Mouse (Mus musculus) activated CD4-positive, CD25-positive, alpha-beta regulatory T cell, adult 4 months (primary cell): ENCODE results near the gene Gabarapl1. TPM values are rescaled to one million over a fixed set of nuclear protein-coding genes. Genes with fewer than 3 reads are reported as not detected.

Experiments used
- ATAC-seq: one replicate; pipeline ENCODE4 v1.8.0; 2017
- polyA plus RNA-seq, 2 experiments: library from polyadenylated mRNA; unstranded; fragments of 100-300 nt; shearing (Covaris generic); gene quantifications; one replicate each; pipeline ENCODE4 v1.2.1; 2017

Gene Gabarapl1
- polyA plus RNA-seq, 2 experiments from 2014 or later, result 4.5 to 8.8 TPM

GRCm38 (mm10) chr6:129538555-129538954 lies 5.6 kb downstream of the Gabarapl1 start:
- ATAC-seq, result no peak

DNA sequence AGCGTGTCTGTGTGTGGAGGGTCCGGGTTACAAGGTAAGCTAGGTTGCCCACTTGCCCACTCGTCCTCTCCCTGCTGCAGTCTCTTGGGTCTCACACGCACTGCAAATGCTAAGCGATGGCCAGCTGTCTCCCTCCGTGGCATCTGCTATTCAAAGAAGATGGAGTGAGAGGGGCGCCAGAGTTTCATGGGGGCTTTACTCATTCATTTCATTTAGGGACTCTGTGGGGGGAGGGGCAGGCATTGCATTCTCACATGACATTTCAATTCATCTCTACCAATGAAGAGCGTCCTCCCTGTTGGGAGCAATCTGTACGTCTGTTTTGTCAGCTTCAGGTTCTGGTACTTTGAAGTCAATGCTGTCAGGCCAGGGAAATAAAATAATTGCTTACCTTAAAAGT lies 9.0 kb downstream of the Gabarapl1 start:
- no peak for ATAC-seq

DNA sequence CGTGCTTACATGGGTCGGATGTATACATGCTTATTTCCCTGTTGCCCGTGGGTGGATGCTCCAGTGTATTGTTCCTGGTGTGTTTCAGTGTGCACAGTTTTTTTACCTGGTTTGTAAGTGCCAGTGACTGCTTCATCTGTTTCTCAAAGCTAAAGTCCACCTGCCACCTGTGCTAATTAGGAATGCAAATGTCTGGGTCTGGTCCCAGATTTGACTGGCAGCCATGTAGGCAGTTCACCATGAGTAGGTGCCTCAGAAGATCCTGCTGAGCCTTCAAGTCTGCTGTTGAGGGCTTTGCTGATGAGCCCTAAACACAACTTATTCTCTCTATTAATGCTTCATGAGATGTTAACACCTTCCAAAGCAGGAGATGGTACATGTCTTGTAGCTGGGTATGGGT lies 9.6 kb downstream of the Gabarapl1 start:
- no peak for ATAC-seq

- ATAC-seq, result peak; percentile 77
Measured at GRCm38 (mm10) chr6:129543709-129544606, 11.0 kb downstream of the Gabarapl1 start.

- no peak for ATAC-seq
Measured at GRCm38 (mm10) chr6:129547277-129547676, 14.3 kb downstream of the Gabarapl1 start.

DNA sequence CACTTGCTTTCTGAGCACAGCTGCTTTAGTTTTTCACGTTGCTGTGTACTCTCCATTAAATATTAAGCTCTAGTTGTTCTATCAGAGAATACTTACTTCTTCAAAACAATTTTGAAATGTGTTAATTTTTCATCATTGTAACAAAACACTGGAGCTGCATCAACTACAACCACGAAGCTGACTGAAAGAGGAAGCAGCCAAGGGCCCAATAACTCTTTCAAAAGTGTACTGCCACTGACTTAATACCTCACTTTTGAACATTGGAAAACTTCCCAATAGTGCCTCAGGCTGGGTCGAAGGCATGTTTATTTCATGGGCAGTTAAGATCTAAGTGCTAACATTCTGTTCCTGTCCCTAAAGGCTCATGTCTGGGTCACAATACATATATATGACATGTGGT lies 15.0 kb downstream of the Gabarapl1 start:
- no peak for ATAC-seq

DNA sequence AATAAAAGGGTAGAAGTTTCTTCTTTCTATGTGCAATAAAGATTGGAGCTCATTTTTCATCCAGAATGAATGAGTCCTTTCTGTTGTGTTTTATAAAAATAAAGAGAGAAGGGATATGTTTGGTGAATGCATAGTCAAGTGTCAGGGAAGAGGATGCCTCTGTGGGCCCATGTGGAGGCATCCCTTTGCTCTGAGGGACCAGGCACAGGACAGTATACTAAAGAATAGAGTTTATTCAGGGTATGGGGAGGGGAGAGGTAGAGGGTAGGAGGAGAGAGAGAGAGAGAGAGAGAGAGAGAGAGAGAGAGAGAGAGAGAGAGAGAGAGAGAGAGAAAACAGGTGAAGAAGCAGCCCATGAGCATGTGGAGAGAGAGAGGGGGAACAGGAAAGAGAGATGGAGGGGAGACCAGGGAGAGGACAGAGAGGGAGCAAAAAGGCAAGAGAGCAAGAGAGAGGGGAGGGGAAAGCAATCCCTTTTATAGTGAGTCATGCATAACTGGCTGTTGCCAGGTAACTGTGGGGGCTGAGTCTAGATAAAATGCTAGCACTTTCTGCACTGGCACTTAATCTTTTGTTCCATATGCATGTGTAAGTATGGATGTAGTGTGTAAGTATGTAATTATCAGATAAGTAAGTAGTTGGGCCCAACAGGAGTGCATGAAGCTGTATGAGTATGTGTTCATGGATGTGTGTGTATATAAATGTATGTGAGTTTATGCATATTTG lies 24.5 kb downstream of the Gabarapl1 start:
- ATAC-seq, result no peak

GRCm38 (mm10) chr6:129558946-129559640 lies 26.1 kb downstream of the Gabarapl1 start:
- ATAC-seq, result peak; percentile 65

DNA sequence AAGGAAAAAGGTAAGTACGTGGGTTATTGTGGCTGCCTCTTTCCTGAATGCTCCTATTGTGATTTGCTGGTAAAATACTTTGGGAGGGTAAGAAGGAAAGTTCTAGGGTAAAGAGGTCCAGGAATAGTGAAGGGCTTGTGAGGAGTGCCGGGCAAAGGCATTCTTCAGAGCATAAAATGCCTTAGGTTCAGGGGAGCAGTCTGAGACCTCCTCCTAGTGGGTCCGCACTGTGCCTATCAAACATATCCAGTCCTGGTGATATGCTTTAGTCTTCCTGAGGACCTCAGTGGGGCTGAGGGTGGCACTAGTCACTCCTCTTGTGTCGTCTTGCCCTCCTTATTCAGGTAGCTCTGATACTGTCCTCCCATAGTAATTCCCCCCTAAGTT lies 26.7 kb downstream of the Gabarapl1 start:
- ATAC-seq, result no peak

DNA sequence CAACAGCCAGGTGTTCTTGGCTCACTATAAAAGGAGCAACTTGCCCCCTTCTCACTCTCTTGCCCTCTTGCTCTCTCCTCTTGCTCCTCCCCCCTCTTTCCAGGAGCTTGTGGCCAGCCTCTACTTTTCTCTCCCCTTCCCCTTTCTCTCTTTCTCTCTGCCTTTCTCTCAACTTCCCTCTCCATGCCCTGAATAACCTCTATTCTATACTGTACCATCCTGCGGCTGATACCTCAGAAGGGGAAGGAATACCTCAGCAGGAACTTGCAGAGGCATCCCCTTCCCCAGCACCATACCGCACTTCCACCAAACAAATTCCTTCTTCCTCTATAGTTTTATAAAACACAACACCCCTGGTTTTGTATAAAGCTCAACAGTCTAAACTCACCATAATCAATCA lies 32.3 kb downstream of the Gabarapl1 start:
- no peak for ATAC-seq

DNA sequence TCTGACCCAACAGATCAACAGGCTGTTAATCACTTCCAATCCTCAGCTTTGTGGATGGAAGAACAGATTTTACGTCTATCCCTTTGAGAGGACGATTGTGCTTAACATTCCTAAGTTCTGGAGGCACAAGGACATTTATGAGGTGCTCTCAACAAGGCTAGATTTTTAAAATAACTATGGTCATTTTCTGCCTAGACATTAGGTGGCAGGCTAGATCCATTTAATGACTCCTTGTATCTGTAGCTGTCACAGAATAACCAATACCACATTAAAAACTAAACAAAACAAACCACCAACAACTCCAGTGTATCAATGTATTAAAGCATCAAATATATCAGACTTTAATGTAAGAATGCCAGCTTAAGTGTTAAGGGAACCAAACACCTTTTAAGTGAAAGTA lies 42.4 kb downstream of the Gabarapl1 start:
- ATAC-seq, result no peak

- no peak for ATAC-seq
Measured at GRCm38 (mm10) chr6:129577605-129578004, 44.6 kb downstream of the Gabarapl1 start, which contains the start of gene Klre1. Gene Klre1 (plus strand): TSS chr6:129577905.

- ATAC-seq, result no peak
Measured at GRCm38 (mm10) chr6:129581274-129581673, 48.3 kb downstream of the Gabarapl1 start.

DNA sequence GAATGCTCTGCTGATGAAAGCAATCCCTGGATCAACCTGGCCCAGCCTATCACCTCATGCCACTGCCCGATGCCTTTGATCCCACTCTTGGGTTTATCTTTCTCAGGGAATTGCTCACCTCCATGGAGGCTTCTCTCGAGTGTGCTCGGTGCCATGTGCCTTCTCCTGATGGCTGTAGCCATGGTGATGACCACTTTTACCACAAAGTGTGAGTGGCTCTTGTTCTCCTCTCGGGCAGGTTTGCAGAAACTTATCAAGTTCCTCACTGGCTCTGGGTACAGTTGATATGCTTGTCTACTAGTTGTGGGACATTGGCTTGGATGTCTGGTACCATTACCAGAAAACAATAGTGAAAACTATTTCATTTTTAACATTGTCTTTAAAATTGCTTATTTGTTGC lies 48.9 kb downstream of the Gabarapl1 start:
- no peak for ATAC-seq

DNA sequence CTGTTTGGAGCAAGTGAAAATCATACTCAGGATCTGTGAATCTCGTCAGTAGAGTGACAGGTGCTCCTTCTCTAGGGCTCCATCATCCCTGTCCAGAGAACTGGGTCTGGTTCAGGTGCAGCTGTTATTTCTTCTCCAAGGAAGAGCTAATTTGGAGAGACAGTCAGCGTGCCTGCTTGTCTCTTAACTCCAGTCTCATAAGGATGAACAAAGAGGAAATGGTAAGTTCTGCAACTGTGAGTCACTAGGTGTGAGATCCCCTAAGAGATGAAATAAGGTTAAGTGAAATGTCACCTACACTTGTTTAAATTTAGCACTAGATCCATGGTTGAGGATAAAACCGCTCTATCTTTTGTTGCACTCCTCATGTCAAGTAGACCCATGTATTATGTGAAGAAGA lies 50.1 kb downstream of the Gabarapl1 start:
- no peak for ATAC-seq

GRCm38 (mm10) chr6:129591508-129591907 lies 58.5 kb downstream of the Gabarapl1 start, which contains the start of gene Klrd1:
Gene Klrd1 (plus strand): TSS chr6:129591782.
- ATAC-seq, result no peak

Other genes with a start within 250 kb of the Gabarapl1 start
- not detected for gene 4922502D21Rik, start 201.4 kb upstream of the Gabarapl1 start, polyA plus RNA-seq
- under 1 TPM; 0.44 to 0.61 TPM for gene Clec12a, start 190.5 kb upstream of the Gabarapl1 start, polyA plus RNA-seq
- not detected for gene Clec12b, start 147.3 kb upstream of the Gabarapl1 start, polyA plus RNA-seq
- gene Clec1b, start 135.9 kb upstream of the Gabarapl1 start, polyA plus RNA-seq, result under 1 TPM in 1 of 2 experiments, not detected in 1; 0.71 TPM
- gene Clec9a, start 124.3 kb upstream of the Gabarapl1 start, polyA plus RNA-seq, result not detected
- not detected for gene Clec1a, start 81.2 kb upstream of the Gabarapl1 start, polyA plus RNA-seq
- gene Olr1, start 26.0 kb upstream of the Gabarapl1 start, polyA plus RNA-seq, result under 1 TPM in 1 of 2 experiments, not detected in 1; 0.12 TPM
- gene Tmem52b, start 20.6 kb upstream of the Gabarapl1 start, polyA plus RNA-seq, result not detected
- not detected for gene Klre1, start 44.7 kb downstream of the Gabarapl1 start, polyA plus RNA-seq
- under 1 TPM in 1 of 2 experiments, not detected in 1; 0.70 TPM for gene Klrd1, start 58.6 kb downstream of the Gabarapl1 start, polyA plus RNA-seq
- gene Klrk1, start 90.7 kb downstream of the Gabarapl1 start, polyA plus RNA-seq, result 1 to 10 TPM in 1 of 2 experiments, under 1 TPM in 1; 0.41 to 1.2 TPM
- gene Klrc3, start 110.2 kb downstream of the Gabarapl1 start, polyA plus RNA-seq, result not detected
- under 1 TPM in 1 of 2 experiments, not detected in 1; 0.20 TPM for gene Klrc2, start 127.5 kb downstream of the Gabarapl1 start, polyA plus RNA-seq
- under 1 TPM in 1 of 2 experiments, not detected in 1; 0.82 TPM for gene Klrc1, start 145.8 kb downstream of the Gabarapl1 start, polyA plus RNA-seq
- gene Klri1, start 184.0 kb downstream of the Gabarapl1 start, polyA plus RNA-seq, result not detected
- gene Klri2, start 207.3 kb downstream of the Gabarapl1 start, polyA plus RNA-seq, result not detected